Mouse (Mus musculus): ENCODE data around the gene Odr4.

GRCm38 (mm10) chr1:150335111-150335510 is 57.8 kb downstream of the Odr4 start:
- TF ChIP-seq CTCF (IDR thresholded peaks at IDR 0.05; ENCODE audit: control insufficient read depth, insufficient read depth, insufficient read length) (no peak), USF1 (IDR thresholded peaks at IDR 0.05; ENCODE audit: low read depth) (no peak), CEBPB (IDR thresholded peaks at IDR 0.05; ENCODE audit: low read depth) (no peak), MAX (IDR thresholded peaks at IDR 0.05) (no peak), MYOG (IDR thresholded peaks at IDR 0.05; ENCODE audit: control insufficient read depth, extremely low read depth, insufficient read length) (no peak), MYOD1 (IDR thresholded peaks at IDR 0.05; ENCODE audit: control insufficient read depth, insufficient read length, low read depth) (no peak)
